Mouse (Mus musculus): ENCODE measurements around the gene Itgb4.

DNA sequence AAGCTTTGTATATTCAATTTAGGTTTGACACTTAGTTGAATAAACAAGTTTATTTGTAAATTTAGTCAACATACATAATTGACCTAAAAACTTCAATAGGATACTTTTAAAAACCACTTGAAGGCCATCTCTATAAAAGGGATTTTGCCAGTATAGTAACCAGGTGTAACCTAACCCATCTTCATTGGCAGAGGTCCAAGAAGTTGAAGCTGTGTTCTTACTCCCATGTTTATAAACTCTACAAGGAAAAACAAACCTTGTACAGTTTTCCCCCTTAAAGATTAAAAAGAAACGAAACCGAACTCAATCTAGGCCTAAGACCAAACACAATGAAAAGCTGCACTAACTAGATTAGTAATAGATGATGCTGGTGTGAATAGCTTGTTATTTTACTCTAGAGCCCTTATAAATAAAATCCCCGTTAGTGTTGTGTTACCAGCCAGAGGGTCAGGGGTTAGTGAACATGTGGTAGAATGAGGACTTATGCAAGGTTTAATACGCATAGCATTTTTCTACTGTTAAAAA is 47.8 kb downstream of the Itgb4 start:
- TF ChIP-seq CTCF (IDR thresholded peaks at IDR 0.05; ENCODE audit: extremely low read depth, insufficient read depth, low read length), result no peak
- TF ChIP-seq POLR2A (IDR thresholded peaks at IDR 0.05; ENCODE audit: extremely low read depth, insufficient read depth, low read length), result no peak

Data from cortical plate, adult 2 months (tissue).